Mouse (Mus musculus): ENCODE measurements around the gene Fgf7.

- TF ChIP-seq MYC (IDR thresholded peaks at IDR 0.05; ENCODE audit: low read depth, low read length): no peak
- TF ChIP-seq GABPA (IDR thresholded peaks at IDR 0.05; ENCODE audit: low read depth, low read length): no peak
- no peak for TF ChIP-seq POLR2A (IDR thresholded peaks at IDR 0.05; ENCODE audit: control insufficient read depth in 1 of 2, insufficient read depth in 1 of 2, low read depth in 1 of 2, low read length in 2 of 2, poor library complexity in 1 of 2)
- no peak for TF ChIP-seq CTCF (IDR thresholded peaks at IDR 0.05 in 2 of 3, conservative IDR thresholded peaks at IDR 0.05 in 1 of 3; ENCODE audit: control insufficient read depth in 1 of 3, insufficient read depth in 1 of 3, low read depth in 2 of 3, low read length in 3 of 3, poor library complexity in 1 of 3, severe bottlenecking in 1 of 3)
- TF ChIP-seq SIN3A (IDR thresholded peaks at IDR 0.05; ENCODE audit: low read length): no peak
- no peak for TF ChIP-seq MEF2A (IDR thresholded peaks at IDR 0.05; ENCODE audit: extremely low read depth, insufficient replicate concordance, low read depth, low read length, poor library complexity, severe bottlenecking)
- no peak for TF ChIP-seq NELFE (IDR thresholded peaks at IDR 0.05; ENCODE audit: low read depth, low read length)
- no peak for TF ChIP-seq EP300 (IDR thresholded peaks at IDR 0.05; ENCODE audit: low read depth in 1 of 2, low read length in 2 of 2)
- no peak for TF ChIP-seq UBTF (IDR thresholded peaks at IDR 0.05; ENCODE audit: borderline replicate concordance, insufficient read depth, low read depth, low read length)
Measured at GRCm38 (mm10) chr2:126045621-126046020, 11.2 kb downstream of the Fgf7 start.
